Mouse (Mus musculus) G1E (cell line): ENCODE data around the gene Adck2.

Source experiments
- CTCF ChIP-seq: IDR thresholded peaks from 2 replicates; pipeline ENCODE4 v1.5.1; 2012; ENCODE audit warnings: low read depth, low read length, inconsistent platforms, mixed read lengths
- POLR2AphosphoS5 ChIP-seq: IDR thresholded peaks from 2 replicates; pipeline ENCODE4 v1.6.1; 2012; ENCODE audit warnings: low read depth, low read length, inconsistent platforms; ENCODE audit not compliant: insufficient replicate concordance
- TAL1 ChIP-seq: conservative IDR thresholded peaks from 2 replicates; pipeline ENCODE4 v1.6.1; 2012; ENCODE audit warnings: low read depth, low read length, inconsistent platforms, mixed read lengths

GRCm38 (mm10) chr6:39559276-39559939 lies 14.3 kb upstream of the Adck2 start:
- TF ChIP-seq CTCF = no peak
- no peak for TF ChIP-seq POLR2AphosphoS5
- no peak for TF ChIP-seq TAL1
